Mouse (Mus musculus) WW6 (cell line): ENCODE results near the gene Esr2.
"Not testable (repeated sequence)": the region's sequence is repeated elsewhere in the genome, so short reads cannot be mapped to it uniquely, and the experiment has no call there.

Source experiments
- DNase-seq: peaks from one replicate; pipeline ENCODE4 v3.0.0-alpha.2; 2013; ENCODE audit warnings: low read depth, low spot score

Esr2 gene

GRCm38 (mm10) chr12:76152389-76152788 lies 24.7 kb downstream of the Esr2 start:
- DNase-seq = not testable (repeated sequence)

- DNase-seq = no peak
Observed at GRCm38 (mm10) chr12:76136701-76137100, 40.4 kb downstream of the Esr2 start.

- DNase-seq = not testable (repeated sequence)
Observed at GRCm38 (mm10) chr12:76133081-76133480, 44.0 kb downstream of the Esr2 start.

- no peak for DNase-seq
Observed at GRCm38 (mm10) chr12:76132591-76132990, 44.5 kb downstream of the Esr2 start.

DNA sequence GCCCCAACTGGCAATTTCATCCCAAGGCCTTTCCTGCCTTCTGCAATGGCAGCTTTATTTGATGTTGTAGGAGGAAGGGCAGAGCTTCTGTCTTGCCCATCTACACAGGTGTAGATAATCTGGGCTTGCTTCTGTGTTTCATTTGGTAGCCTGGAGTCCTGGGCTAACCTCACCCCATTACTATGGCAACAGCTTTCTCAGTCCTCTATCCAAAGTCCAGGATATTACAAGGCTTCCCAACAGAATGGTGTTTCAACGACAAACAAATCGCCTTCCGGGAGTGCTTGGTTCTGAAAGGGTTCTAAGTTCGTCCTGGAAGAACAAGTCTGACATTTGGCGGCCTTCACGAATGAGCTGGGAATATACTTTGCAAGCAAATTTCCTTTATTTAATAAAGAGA lies 46.2 kb downstream of the Esr2 start:
- DNase-seq = no peak

- peak; percentile 36 for DNase-seq
Observed at GRCm38 (mm10) chr12:76130281-76130680, 46.8 kb downstream of the Esr2 start.

- no peak for DNase-seq
Observed at GRCm38 (mm10) chr12:76128831-76129230, 48.2 kb downstream of the Esr2 start.

DNA sequence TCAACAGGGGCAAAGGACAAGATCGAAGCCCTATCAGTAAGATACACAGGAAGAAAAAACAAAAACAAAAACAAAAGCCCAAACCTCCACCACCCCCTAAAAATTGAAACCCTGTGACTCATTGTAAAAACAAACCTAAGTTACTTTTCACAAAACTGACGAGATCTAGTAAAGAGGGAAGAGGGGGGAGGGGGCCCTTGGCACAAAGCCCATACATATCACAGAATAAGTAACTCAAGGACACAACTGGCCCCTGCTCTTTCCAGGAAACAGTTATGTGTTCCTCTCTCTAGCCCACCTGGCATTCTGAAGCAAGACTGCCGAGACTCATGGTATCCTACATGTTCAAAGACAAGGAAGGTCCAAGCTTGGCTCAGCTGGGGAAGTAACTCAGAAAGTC lies 48.8 kb downstream of the Esr2 start:
- DNase-seq = no peak

GRCm38 (mm10) chr12:76123223-76123622 lies 53.8 kb downstream of the Esr2 start:
- no peak for DNase-seq

DNA sequence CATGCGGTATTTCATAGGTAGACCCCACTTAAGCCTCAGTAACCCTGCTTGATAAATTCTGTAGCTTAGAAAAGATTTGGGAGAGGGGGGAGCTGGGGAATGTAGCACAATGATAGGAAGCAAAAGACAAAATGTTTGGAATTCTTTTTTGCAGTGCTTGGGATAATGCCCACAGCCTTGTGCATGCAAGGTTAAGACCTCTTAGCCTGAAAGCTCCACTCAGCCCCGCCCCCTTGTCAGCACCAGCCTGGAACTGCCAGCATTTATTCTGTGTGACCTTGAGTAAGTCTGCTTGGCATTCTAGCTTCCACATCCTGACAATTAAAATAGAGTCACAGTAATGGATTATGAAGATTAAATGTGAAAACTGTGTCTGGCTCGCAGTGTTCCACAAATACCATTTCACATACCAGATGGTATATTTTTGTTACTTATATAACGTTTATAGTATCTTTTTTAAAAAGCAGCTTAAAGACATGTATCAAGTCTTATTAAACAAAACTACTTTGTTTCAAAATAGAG lies 59.4 kb downstream of the Esr2 start:
- DNase-seq = no peak

- DNase-seq = no peak
Observed at GRCm38 (mm10) chr12:76116577-76116976, 60.5 kb downstream of the Esr2 start.

DNA sequence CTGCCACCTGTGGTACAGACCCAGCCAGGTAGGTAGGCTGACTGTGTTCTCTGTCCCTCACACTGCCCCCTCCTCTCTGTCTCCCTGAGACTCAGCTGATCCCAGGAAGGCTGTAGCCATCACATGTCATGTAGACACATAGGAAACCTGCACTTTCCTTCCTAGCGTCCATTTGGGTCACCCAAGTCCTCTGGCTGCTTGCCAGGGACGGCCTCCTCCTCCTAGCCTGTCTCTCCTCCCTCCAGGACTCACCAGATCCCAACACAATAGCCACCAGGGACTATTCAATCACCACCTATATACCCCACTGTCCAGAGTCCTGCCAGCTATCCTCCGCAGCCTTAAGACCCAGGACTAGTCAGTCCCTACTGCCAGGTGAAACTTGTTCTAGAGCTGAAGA lies 66.0 kb downstream of the Esr2 start:
- DNase-seq = no peak

- DNase-seq = no peak
Observed at GRCm38 (mm10) chr12:76109646-76110405, 67.2 kb downstream of the Esr2 start.

DNA sequence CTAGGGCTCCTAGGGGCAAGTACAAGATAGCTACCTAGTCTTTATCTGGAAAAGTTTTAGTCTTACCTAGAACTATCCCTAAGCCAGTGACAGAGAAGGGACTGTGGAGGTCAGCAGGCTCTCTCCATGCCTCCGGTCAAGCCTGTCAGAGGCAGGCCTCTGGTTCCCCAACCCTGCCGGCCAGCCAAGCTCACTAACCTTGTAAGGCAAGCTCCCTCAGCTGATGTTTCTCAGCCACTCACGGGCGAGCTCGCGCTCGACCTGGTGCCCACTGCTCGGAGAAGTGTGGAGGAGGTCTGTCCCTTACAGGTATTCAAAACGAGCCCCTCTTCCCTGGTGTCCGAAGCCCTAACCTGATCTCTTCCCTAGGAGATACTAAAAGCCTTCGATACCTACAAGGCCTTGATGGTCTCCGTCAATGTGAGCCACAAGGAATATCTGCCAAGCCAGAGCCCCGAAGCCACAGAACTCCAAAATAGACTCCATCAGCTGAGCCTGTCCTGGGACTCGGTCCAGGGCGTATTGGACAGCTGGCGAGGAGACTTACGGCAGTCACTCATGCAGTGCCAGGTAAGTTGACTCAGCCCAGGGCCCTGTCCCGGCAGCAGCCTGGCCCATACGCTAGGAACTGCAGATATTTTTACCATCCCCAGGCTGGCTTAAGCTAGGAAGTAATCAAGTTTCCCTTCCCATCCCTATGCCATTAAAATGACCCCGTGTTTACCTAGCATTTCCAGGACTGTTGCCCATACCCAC lies 72.3 kb downstream of the Esr2 start:
- no peak for DNase-seq

GRCm38 (mm10) chr12:76102621-76103020 lies 74.4 kb downstream of the Esr2 start:
- no peak for DNase-seq

GRCm38 (mm10) chr12:76095117-76096035 lies 81.7 kb downstream of the Esr2 start:
- DNase-seq = no peak

GRCm38 (mm10) chr12:76093613-76094588 lies 83.2 kb downstream of the Esr2 start:
- no peak for DNase-seq

DNA sequence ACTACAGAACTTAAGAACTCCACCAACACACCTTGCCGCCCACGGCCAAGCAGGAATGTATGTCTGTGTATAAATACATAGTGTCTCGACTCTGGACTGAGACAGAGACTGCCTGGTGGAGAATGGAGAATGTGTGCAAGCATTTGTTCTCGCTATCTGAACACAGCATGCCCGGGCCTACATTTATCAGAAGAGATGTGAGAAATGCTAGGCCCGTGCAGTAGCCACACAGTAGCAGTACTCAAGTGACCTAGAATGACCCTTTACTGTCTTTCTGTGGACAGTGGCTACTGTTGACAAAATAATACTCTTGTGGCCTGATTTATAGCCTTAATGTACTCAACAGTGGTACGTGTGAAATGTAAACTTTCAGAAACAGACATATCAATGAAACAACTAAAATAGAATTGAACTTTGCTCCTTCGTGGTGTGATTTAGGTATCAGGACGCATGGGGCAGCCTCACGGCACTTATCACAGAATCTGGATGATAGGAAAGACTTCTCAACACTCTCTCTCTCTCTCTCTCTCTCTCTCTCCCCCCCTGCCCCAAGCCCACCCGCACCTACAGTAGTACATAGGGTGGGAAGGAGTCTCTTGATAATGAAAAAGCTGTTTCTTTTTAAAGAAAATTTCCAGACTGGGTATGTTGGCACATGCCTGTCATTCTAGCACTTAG lies 84.1 kb downstream of the Esr2 start:
- no peak for DNase-seq

DNA sequence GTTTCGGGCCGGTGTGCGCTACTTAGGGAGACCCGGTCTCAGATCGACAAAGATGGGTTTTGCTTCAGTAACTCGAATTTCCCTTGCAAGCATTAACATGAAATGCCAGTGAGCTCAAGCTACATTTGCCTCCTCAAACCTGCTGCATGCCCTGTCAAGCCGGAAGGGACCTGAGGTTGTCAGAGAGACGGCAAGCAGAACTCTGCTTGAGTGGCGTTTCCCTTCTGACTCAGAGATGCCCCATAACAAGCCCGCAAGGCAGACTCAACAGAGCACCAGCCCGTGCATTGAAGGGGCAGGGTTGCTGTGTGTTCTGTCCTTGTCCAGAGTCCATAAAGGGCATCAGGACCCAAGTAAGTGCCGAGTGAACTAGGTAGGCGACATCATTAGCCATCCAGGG lies 90.0 kb downstream of the Esr2 start:
- no peak for DNase-seq
